Mouse (Mus musculus): ENCODE measurements around the gene Gabra3. TPM values are rescaled to one million over a fixed set of nuclear protein-coding genes. Genes with fewer than 3 reads are reported as not detected.

The Gabra3 gene
- 10 to 100 TPM; 26.5 to 35.4 TPM for total RNA-seq (2021)
- long read RNA-seq, experiment 1, partial matches to known transcripts = 0 of 3 reads
- long read RNA-seq, experiment 1, other reads (novel, unspliced or antisense) = 2 of 3 reads
- long read RNA-seq, experiment 2, partial matches to known transcripts = 0 of 2 reads
- long read RNA-seq, experiment 2, other reads (novel, unspliced or antisense) = 2 of 2 reads

GRCm38 (mm10) chrX:72656230-72656898 lies at the start of gene Gabra3:
Gene Gabra3 (minus strand): TSS chrX:72656848.
- DNase-seq (ENCODE audit: low spot score in 2 of 2) = no peak

DNA sequence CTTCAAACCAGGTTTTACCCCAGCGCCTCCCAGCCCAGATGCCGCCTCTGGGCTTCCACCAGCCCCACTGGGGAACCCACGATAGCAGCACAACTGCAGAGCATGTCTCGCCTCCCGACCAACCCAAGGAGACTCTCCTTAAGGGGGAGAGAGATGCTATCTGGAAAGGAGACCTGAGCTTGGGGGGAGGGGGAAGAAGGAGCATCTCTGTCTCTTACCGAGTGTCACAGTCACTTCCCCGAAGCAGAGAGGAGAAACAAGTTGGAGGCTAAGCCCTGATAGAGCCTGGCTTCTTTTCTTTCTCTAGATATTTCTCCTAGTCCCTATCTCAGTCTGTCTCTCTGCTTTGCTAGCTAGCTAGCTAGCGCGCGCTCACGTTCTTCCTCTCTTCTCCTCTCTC lies 859 bp downstream of the Gabra3 start:
- peak in 1 of 2 experiments; percentile 2 for DNase-seq (ENCODE audit: low spot score in 2 of 2)

DNA sequence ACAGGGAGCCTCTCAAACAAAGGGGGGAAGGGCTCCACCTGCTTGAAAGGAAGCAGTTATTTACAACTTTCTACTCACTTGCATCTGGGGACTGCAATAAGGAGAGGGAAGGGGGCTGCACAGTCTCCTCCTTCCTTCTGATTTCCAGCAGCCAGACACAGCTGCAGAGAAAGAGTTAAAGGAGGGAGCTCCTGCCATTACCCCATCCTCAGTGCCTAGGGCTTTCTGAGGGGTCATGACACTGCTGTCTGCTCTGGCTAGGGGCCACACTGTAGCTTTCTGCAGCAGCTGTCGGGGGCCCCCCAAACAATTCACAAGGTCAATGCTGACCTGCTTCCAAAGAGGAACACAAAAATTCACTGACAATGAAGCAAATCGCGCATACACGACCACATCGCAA lies 1.3 kb downstream of the Gabra3 start:
- no peak for DNase-seq (ENCODE audit: low spot score in 2 of 2)

GRCm38 (mm10) chrX:72650688-72651087 lies 6.0 kb downstream of the Gabra3 start:
- no peak for DNase-seq (ENCODE audit: low spot score in 2 of 2)

GRCm38 (mm10) chrX:72644691-72645090 lies 12.0 kb downstream of the Gabra3 start:
- no peak for DNase-seq (ENCODE audit: low spot score in 2 of 2)

- DNase-seq (ENCODE audit: low spot score in 2 of 2) = no peak
Observed at GRCm38 (mm10) chrX:72497284-72497683, 159.4 kb downstream of the Gabra3 start.

DNA sequence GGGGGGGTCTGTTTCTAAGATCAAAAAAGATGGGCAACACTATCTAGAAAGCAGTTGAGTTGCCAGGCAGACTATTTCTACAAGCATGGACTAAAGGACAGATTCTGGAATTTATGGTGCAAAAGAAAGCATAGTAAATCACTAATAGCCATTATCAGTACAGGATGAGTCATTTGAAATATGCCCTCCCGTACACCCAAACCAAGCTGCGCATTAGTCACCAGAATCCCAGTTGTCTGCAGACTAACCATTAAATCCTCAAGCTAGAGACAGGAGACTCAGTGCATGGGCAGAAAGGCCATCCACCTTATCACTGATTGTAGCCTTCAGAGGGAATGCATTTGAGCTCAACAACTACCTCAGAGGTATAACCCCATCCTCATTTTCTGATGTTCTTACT lies 166.8 kb downstream of the Gabra3 start:
- no peak for DNase-seq (ENCODE audit: low spot score in 2 of 2)

GRCm38 (mm10) chrX:72386758-72387157 lies 269.9 kb downstream of the Gabra3 start, which contains the start of gene Magea10:
Gene Magea10 (minus strand): TSS chrX:72386858.
- DNase-seq (ENCODE audit: low spot score in 2 of 2) = no peak

Small RNA genes within 50 kb of the gene (microRNA-seq; reads per million reads assigned to microRNA genes)
- gene Mir105 = 0 reads per million in 2 experiments
- gene Mir767 = 0 reads per million in 2 experiments

Other genes with a start within 250 kb of the Gabra3 start
- under 1 TPM; 0.91 to 0.97 TPM for gene Gabrq, start 168.3 kb upstream of the Gabra3 start, total RNA-seq (2021)

Measured in layer of hippocampus, postnatal 14 days (tissue).